Mouse (Mus musculus): ENCODE measurements around the gene Dntt. TPM values are rescaled to one million over a fixed set of nuclear protein-coding genes. Genes with fewer than 3 reads are reported as not detected.

Gene Dntt
- polyA plus RNA-seq, 1 experiment, result 9.1 TPM

DNA sequence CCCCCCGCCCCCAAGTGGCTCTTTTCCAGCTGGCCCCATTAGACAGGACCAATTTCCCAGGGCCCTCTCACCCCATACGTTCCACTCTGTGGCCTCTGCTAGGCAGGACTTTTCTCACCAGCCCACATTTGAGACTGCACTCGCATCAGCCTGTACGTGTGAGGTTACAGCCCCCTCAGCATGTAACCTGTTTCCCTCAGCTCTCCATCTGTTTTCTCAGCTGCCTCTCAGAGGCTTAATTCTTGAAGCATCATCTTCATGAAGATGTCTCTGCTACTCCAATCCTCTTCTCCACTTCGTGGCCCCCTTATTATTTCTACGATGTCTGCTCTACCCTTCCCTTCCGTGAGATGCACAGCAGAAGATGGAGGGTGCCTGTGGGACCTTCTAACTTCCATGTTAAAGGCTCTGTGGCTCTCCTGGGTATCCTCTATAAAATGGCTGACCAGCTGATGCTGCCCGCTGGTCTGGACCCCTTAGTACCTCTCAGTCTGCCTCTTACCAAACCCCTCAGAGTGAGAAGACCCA, 36.5 kb upstream of the Dntt start:
- 71% methylated on average over 8 of the region's 8 CpGs for WGBS
- Histone ChIP-seq H3K4me1 (ENCODE audit: control insufficient read depth, insufficient read depth, low read length) (peaks cover 1% of the 10 kb centered on the region; the same call in 1 of the 2 replicates), H3K4me3 (replicated peaks; ENCODE audit: control insufficient read depth, low read depth, low read length) (peak overlapping the region; percentile 60), H3K27ac (ENCODE audit: control insufficient read depth, insufficient read depth, low read depth, low read length, poor library complexity) (peak overlapping the region; percentile 45; the same call in 1 of the 2 replicates)
- TF ChIP-seq CTCF (IDR thresholded peaks at IDR 0.05; ENCODE audit: control insufficient read depth, insufficient read depth, low read length), result no peak
- TF ChIP-seq POLR2A (IDR thresholded peaks at IDR 0.05; ENCODE audit: borderline replicate concordance, control insufficient read depth, low read depth, low read length), result no peak

- Histone ChIP-seq H3K27ac (ENCODE audit: control insufficient read depth, insufficient read depth, low read depth, low read length, poor library complexity) (peak overlapping the region; percentile 62), H3K4me1 (ENCODE audit: control insufficient read depth, insufficient read depth, low read length) (peaks cover 2% of the 10 kb centered on the region; the same call in 1 of the 2 replicates), H3K4me3 (replicated peaks; ENCODE audit: control insufficient read depth, low read depth, low read length) (peak overlapping the region; percentile 71)
- WGBS, result 52% methylated on average over 5 of the region's 5 CpGs
- TF ChIP-seq CTCF (IDR thresholded peaks at IDR 0.05; ENCODE audit: control insufficient read depth, insufficient read depth, low read length) (no peak), POLR2A (IDR thresholded peaks at IDR 0.05; ENCODE audit: borderline replicate concordance, control insufficient read depth, low read depth, low read length) (no peak)
These were observed 35.7 kb upstream of the Dntt start for GRCm38 (mm10) chr19:40993356-40993755.

GRCm38 (mm10) chr19:40994057-40994585, 35.0 kb upstream of the Dntt start, which contains the start of gene Blnk:
Blnk (minus strand) TSS chr19:40994535.
- H3K4me3 ChIP-seq (replicated peaks; ENCODE audit: control insufficient read depth, low read depth, low read length), result peak within 1 kb of the TSS; percentile 71
- no peak for TF ChIP-seq CTCF (IDR thresholded peaks at IDR 0.05; ENCODE audit: control insufficient read depth, insufficient read depth, low read length)
- peak; percentile 49; the same call in 1 of the 2 replicates for TF ChIP-seq POLR2A (IDR thresholded peaks at IDR 0.05; ENCODE audit: borderline replicate concordance, control insufficient read depth, low read depth, low read length)
- WGBS, result 3% methylated on average over 8 of the region's 8 CpGs
- H3K4me1 ChIP-seq (ENCODE audit: control insufficient read depth, insufficient read depth, low read length), result peaks cover 5% of the 10 kb centered on the region
- peak within 1 kb of the TSS; percentile 90 for H3K27ac ChIP-seq (ENCODE audit: control insufficient read depth, insufficient read depth, low read depth, low read length, poor library complexity)

DNA sequence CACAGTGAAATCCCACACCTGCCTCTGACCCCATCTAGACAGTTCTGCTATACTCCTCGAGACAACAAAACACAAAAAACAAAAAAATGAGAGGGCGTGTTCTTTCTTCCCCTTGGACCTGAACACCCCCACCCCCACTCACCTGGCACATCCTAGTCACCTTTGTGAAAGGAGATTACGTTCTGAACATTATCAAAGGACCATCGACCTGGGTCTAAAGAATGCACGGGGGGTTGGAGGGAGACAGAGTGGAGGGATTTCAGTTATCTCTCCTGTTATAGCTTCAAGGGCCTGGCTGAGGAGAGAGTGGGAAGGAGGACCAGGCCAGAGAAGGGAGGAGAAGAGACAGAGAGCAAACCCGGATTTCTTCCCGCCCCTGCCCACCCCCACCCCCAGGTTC, 34.2 kb upstream of the Dntt start:
- peaks cover 7% of the 10 kb centered on the region for H3K4me1 ChIP-seq (ENCODE audit: control insufficient read depth, insufficient read depth, low read length)
- H3K27ac ChIP-seq (ENCODE audit: control insufficient read depth, insufficient read depth, low read depth, low read length, poor library complexity), result peak overlapping the region; percentile 90; the same call in 1 of the 2 replicates
- TF ChIP-seq CTCF (IDR thresholded peaks at IDR 0.05; ENCODE audit: control insufficient read depth, insufficient read depth, low read length), result no peak
- no peak for TF ChIP-seq POLR2A (IDR thresholded peaks at IDR 0.05; ENCODE audit: borderline replicate concordance, control insufficient read depth, low read depth, low read length)
- no peak overlapping the region for H3K4me3 ChIP-seq (replicated peaks; ENCODE audit: control insufficient read depth, low read depth, low read length)
- 59% methylated on average over 7 of the region's 7 CpGs for whole genome bisulfite sequencing

GRCm38 (mm10) chr19:40995449-40996401, 33.4 kb upstream of the Dntt start:
- 28% methylated on average over 21 of the region's 21 CpGs for WGBS
- TF ChIP-seq POLR2A (IDR thresholded peaks at IDR 0.05; ENCODE audit: borderline replicate concordance, control insufficient read depth, low read depth, low read length) (no peak), CTCF (IDR thresholded peaks at IDR 0.05; ENCODE audit: control insufficient read depth, insufficient read depth, low read length) (no peak)
- Histone ChIP-seq H3K4me3 (replicated peaks; ENCODE audit: control insufficient read depth, low read depth, low read length) (peak overlapping the region; percentile 31), H3K27ac (ENCODE audit: control insufficient read depth, insufficient read depth, low read depth, low read length, poor library complexity) (peak overlapping the region; percentile 90), H3K4me1 (ENCODE audit: control insufficient read depth, insufficient read depth, low read length) (peaks cover 7% of the 10 kb centered on the region)

DNA sequence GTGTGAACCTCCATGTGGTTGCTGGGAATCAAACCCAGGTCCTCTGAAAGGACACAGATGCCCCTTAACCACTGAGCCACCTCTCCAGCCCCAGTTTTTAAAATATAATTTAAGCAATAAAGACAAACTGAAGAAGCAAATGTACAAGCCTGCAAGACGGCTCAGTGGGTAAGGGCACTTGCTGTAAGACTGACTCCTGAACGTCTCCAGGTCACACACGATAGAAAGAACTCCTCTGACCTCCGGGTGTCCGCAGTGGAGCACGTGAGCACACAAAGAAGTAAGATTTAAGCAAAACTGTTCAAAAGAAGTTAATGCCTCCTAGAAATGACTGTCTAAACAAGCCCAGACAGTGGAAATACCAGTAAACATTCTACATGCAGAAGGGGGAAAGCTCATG, 32.4 kb upstream of the Dntt start:
- H3K4me1 ChIP-seq (ENCODE audit: control insufficient read depth, insufficient read depth, low read length), result peaks cover 7% of the 10 kb centered on the region
- no peak overlapping the region for H3K27ac ChIP-seq (ENCODE audit: control insufficient read depth, insufficient read depth, low read depth, low read length, poor library complexity)

GRCm38 (mm10) chr19:40998469-40999170, 30.5 kb upstream of the Dntt start:
- H3K27ac ChIP-seq (ENCODE audit: control insufficient read depth, insufficient read depth, low read depth, low read length, poor library complexity), result peak overlapping the region; percentile 31
- TF ChIP-seq CTCF (IDR thresholded peaks at IDR 0.05; ENCODE audit: control insufficient read depth, insufficient read depth, low read length) (no peak), POLR2A (IDR thresholded peaks at IDR 0.05; ENCODE audit: borderline replicate concordance, control insufficient read depth, low read depth, low read length) (no peak)
- peaks cover 7% of the 10 kb centered on the region for H3K4me1 ChIP-seq (ENCODE audit: control insufficient read depth, insufficient read depth, low read length)
- 6% methylated on average over 5 of the region's 5 CpGs for WGBS
- no peak overlapping the region for H3K4me3 ChIP-seq (replicated peaks; ENCODE audit: control insufficient read depth, low read depth, low read length)

More for the DNA sequence above, 32.4 kb upstream of the Dntt start:
- no peak overlapping the region for H3K4me3 ChIP-seq (replicated peaks; ENCODE audit: control insufficient read depth, low read depth, low read length)
- WGBS, result 89% methylated on average over 6 of the region's 6 CpGs
- TF ChIP-seq CTCF (IDR thresholded peaks at IDR 0.05; ENCODE audit: control insufficient read depth, insufficient read depth, low read length), result no peak
- TF ChIP-seq POLR2A (IDR thresholded peaks at IDR 0.05; ENCODE audit: borderline replicate concordance, control insufficient read depth, low read depth, low read length), result no peak

All from bone marrow, adult 2 months (tissue).